Mouse (Mus musculus): ENCODE measurements at regions not wholly inside any gene's neighbourhood (a gene's known extent, or its start where the extent isn't known, plus 50 kb on each side); places are given as distances from the start of the nearest gene placed in this dataset.
A peak's percentile ranks its signal among the peaks of the same experiment; 100 is the strongest.

- Histone ChIP-seq H3K4me1 (ENCODE audit: control insufficient read depth, insufficient read depth, low read length) (peaks cover 4% of the 10 kb centered on the region; the same call in 1 of the 2 replicates), H3K4me2 (ENCODE audit: low read depth, low read length) (no peak overlapping the region), H3K4me3 (ENCODE audit: low read length) (no peak overlapping the region), H3K27ac (ENCODE audit: low read length) (no peak overlapping the region), H3K27me3 (ENCODE audit: control insufficient read depth, insufficient read depth, low read length) (peaks cover 8% of the 10 kb centered on the region), H3K9me3 (replicated peaks; ENCODE audit: control insufficient read depth, low read length) (no peaks in the 10 kb centered on the region), H3K36me3 (ENCODE audit: control insufficient read depth, insufficient read depth) (no peaks in the 10 kb centered on the region), H3K9ac (ENCODE audit: low read length) (no peak overlapping the region)
- 82% methylated on average over 9 of the region's 9 CpGs for WGBS
- ATAC-seq (replicated peaks; ENCODE audit: extremely low read depth, insufficient read depth, low FRiP score) = no peak
Measured at GRCm38 (mm10) chr12:112336691-112337295, 152.5 kb upstream of the A530016L24Rik start.

GRCm38 (mm10) chr12:112337443-112337842 is 151.8 kb upstream of the A530016L24Rik start:
- H3K9me3 ChIP-seq (replicated peaks; ENCODE audit: control insufficient read depth, low read length) = no peaks in the 10 kb centered on the region
- peaks cover 4% of the 10 kb centered on the region; the same call in 1 of the 2 replicates for H3K4me1 ChIP-seq (ENCODE audit: control insufficient read depth, insufficient read depth, low read length)
- no peak overlapping the region for H3K4me3 ChIP-seq (ENCODE audit: low read length)
- WGBS = 81% methylated on average over 11 of the region's 11 CpGs
- H3K9ac ChIP-seq (ENCODE audit: low read length) = no peak overlapping the region
- no peak overlapping the region for H3K4me2 ChIP-seq (ENCODE audit: low read depth, low read length)
- no peaks in the 10 kb centered on the region for H3K36me3 ChIP-seq (ENCODE audit: control insufficient read depth, insufficient read depth)
- H3K27ac ChIP-seq (ENCODE audit: low read length) = no peak overlapping the region
- peaks cover 8% of the 10 kb centered on the region for H3K27me3 ChIP-seq (ENCODE audit: control insufficient read depth, insufficient read depth, low read length)
- no peak for ATAC-seq (replicated peaks; ENCODE audit: extremely low read depth, insufficient read depth, low FRiP score)

- Histone ChIP-seq H3K4me3 (ENCODE audit: low read length) (no peak overlapping the region), H3K36me3 (ENCODE audit: control insufficient read depth, insufficient read depth) (no peaks in the 10 kb centered on the region), H3K4me2 (ENCODE audit: low read depth, low read length) (no peak overlapping the region), H3K4me1 (ENCODE audit: control insufficient read depth, insufficient read depth, low read length) (peaks cover 11% of the 10 kb centered on the region; the same call in 1 of the 2 replicates), H3K27me3 (ENCODE audit: control insufficient read depth, insufficient read depth, low read length) (peaks cover 4% of the 10 kb centered on the region; the same call in 1 of the 2 replicates), H3K9ac (ENCODE audit: low read length) (no peak overlapping the region), H3K27ac (ENCODE audit: low read length) (no peak overlapping the region), H3K9me3 (replicated peaks; ENCODE audit: control insufficient read depth, low read length) (no peaks in the 10 kb centered on the region)
- no peak for ATAC-seq (replicated peaks; ENCODE audit: extremely low read depth, insufficient read depth, low FRiP score)
- WGBS = 84% methylated on average over 15 of the region's 15 CpGs
Measured at GRCm38 (mm10) chr12:112338976-112339375, 150.3 kb upstream of the A530016L24Rik start.

- Histone ChIP-seq H3K27ac (ENCODE audit: low read length) (no peak overlapping the region), H3K4me1 (ENCODE audit: control insufficient read depth, insufficient read depth, low read length) (peaks cover 11% of the 10 kb centered on the region; the same call in 1 of the 2 replicates), H3K4me3 (ENCODE audit: low read length) (no peak overlapping the region), H3K9ac (ENCODE audit: low read length) (no peak overlapping the region), H3K4me2 (ENCODE audit: low read depth, low read length) (no peak overlapping the region), H3K36me3 (ENCODE audit: control insufficient read depth, insufficient read depth) (no peaks in the 10 kb centered on the region), H3K9me3 (replicated peaks; ENCODE audit: control insufficient read depth, low read length) (no peaks in the 10 kb centered on the region), H3K27me3 (ENCODE audit: control insufficient read depth, insufficient read depth, low read length) (peaks cover 4% of the 10 kb centered on the region; the same call in 1 of the 2 replicates)
- WGBS = 68% methylated on average over 11 of the region's 11 CpGs
- no peak for ATAC-seq (replicated peaks; ENCODE audit: extremely low read depth, insufficient read depth, low FRiP score)
Measured at GRCm38 (mm10) chr12:112339481-112340179, 149.6 kb upstream of the A530016L24Rik start.

- WGBS = 61% methylated on average over 5 of the region's 5 CpGs
- Histone ChIP-seq H3K27me3 (ENCODE audit: control insufficient read depth, insufficient read depth, low read length) (no peaks in the 10 kb centered on the region; the same call in 1 of the 2 replicates), H3K9me3 (replicated peaks; ENCODE audit: control insufficient read depth, low read length) (no peaks in the 10 kb centered on the region), H3K27ac (ENCODE audit: low read length) (no peak overlapping the region), H3K36me3 (ENCODE audit: control insufficient read depth, insufficient read depth) (no peaks in the 10 kb centered on the region), H3K4me3 (ENCODE audit: low read length) (no peak overlapping the region), H3K9ac (ENCODE audit: low read length) (no peak overlapping the region), H3K4me2 (ENCODE audit: low read depth, low read length) (no peak overlapping the region), H3K4me1 (ENCODE audit: control insufficient read depth, insufficient read depth, low read length) (peaks cover 10% of the 10 kb centered on the region; the same call in 1 of the 2 replicates)
- no peak for ATAC-seq (replicated peaks; ENCODE audit: extremely low read depth, insufficient read depth, low FRiP score)
Measured at GRCm38 (mm10) chr12:112340248-112340647, 149.0 kb upstream of the A530016L24Rik start.

- H3K4me3 ChIP-seq (ENCODE audit: low read length) = no peak overlapping the region
- peaks cover 12% of the 10 kb centered on the region for H3K4me1 ChIP-seq (ENCODE audit: control insufficient read depth, insufficient read depth, low read length)
- 72% methylated on average over 8 of the region's 8 CpGs for WGBS
- H3K36me3 ChIP-seq (ENCODE audit: control insufficient read depth, insufficient read depth) = no peaks in the 10 kb centered on the region
- no peak overlapping the region for H3K9ac ChIP-seq (ENCODE audit: low read length)
- no peak overlapping the region for H3K27ac ChIP-seq (ENCODE audit: low read length)
- no peak overlapping the region for H3K4me2 ChIP-seq (ENCODE audit: low read depth, low read length)
- H3K9me3 ChIP-seq (replicated peaks; ENCODE audit: control insufficient read depth, low read length) = no peaks in the 10 kb centered on the region
- H3K27me3 ChIP-seq (ENCODE audit: control insufficient read depth, insufficient read depth, low read length) = no peaks in the 10 kb centered on the region
- no peak for ATAC-seq (replicated peaks; ENCODE audit: extremely low read depth, insufficient read depth, low FRiP score)
Measured at GRCm38 (mm10) chr12:112341726-112342469, 147.3 kb upstream of the A530016L24Rik start.

GRCm38 (mm10) chr12:112343064-112343463 is 146.2 kb upstream of the A530016L24Rik start:
- H3K4me2 ChIP-seq (ENCODE audit: low read depth, low read length) = no peak overlapping the region
- H3K4me1 ChIP-seq (ENCODE audit: control insufficient read depth, insufficient read depth, low read length) = peaks cover 12% of the 10 kb centered on the region
- no peak overlapping the region for H3K4me3 ChIP-seq (ENCODE audit: low read length)
- no peak for ATAC-seq (replicated peaks; ENCODE audit: extremely low read depth, insufficient read depth, low FRiP score)
- no peaks in the 10 kb centered on the region for H3K9me3 ChIP-seq (replicated peaks; ENCODE audit: control insufficient read depth, low read length)
- no peaks in the 10 kb centered on the region for H3K27me3 ChIP-seq (ENCODE audit: control insufficient read depth, insufficient read depth, low read length)
- H3K9ac ChIP-seq (ENCODE audit: low read length) = no peak overlapping the region
- no peaks in the 10 kb centered on the region for H3K36me3 ChIP-seq (ENCODE audit: control insufficient read depth, insufficient read depth)
- H3K27ac ChIP-seq (ENCODE audit: low read length) = no peak overlapping the region
- 84% methylated on average over 3 of the region's 3 CpGs for WGBS

GRCm38 (mm10) chr12:112344285-112344684 is 145.0 kb upstream of the A530016L24Rik start:
- 73% methylated on average over 10 of the region's 10 CpGs for WGBS
- peaks cover 12% of the 10 kb centered on the region for H3K4me1 ChIP-seq (ENCODE audit: control insufficient read depth, insufficient read depth, low read length)
- no peak overlapping the region for H3K4me2 ChIP-seq (ENCODE audit: low read depth, low read length)
- no peaks in the 10 kb centered on the region for H3K27me3 ChIP-seq (ENCODE audit: control insufficient read depth, insufficient read depth, low read length)
- no peak for ATAC-seq (replicated peaks; ENCODE audit: extremely low read depth, insufficient read depth, low FRiP score)
- H3K4me3 ChIP-seq (ENCODE audit: low read length) = no peak overlapping the region
- H3K36me3 ChIP-seq (ENCODE audit: control insufficient read depth, insufficient read depth) = no peaks in the 10 kb centered on the region
- no peaks in the 10 kb centered on the region for H3K9me3 ChIP-seq (replicated peaks; ENCODE audit: control insufficient read depth, low read length)
- H3K27ac ChIP-seq (ENCODE audit: low read length) = 0 out of 2 replicates have a peak overlapping the region, but pooled peaks have one; percentile 20
- H3K9ac ChIP-seq (ENCODE audit: low read length) = no peak overlapping the region

Data from heart, embryonic 16.5 days (tissue).